Mouse (Mus musculus) neural tube, embryonic 14.5 days (tissue): ENCODE data around the gene Atg2b. TPM values are rescaled to one million over a fixed set of nuclear protein-coding genes. Genes with fewer than 3 reads are reported as not detected.

ENCODE experiments used
- ATAC-seq: fragments of 200-750 bp; cut with Nextera tagmentation; 2 replicates; pipeline ENCODE4 v1.8.0; 2017; ENCODE audit warnings: low read depth, mild to moderate bottlenecking, moderate TSS enrichment, moderate library complexity
- H3K27ac ChIP-seq: fragments of 300-500 bp; sonication (generic); 2 replicates; pipeline ENCODE4 v1.5.1; 2014; ENCODE audit warnings: low read depth, mild to moderate bottlenecking, control low read depth, low read length, moderate library complexity, mixed read lengths
- H3K27me3 ChIP-seq: fragments of 300-500 bp; sonication (generic); 2 replicates; pipeline ENCODE4 v1.6.1; 2014; ENCODE audit warnings: low read length; ENCODE audit not compliant: control insufficient read depth, insufficient read depth
- H3K36me3 ChIP-seq: fragments of 300-500 bp; sonication (generic); 2 replicates; pipeline ENCODE4 v1.6.1; 2014; ENCODE audit warnings: low read length, mixed read lengths; ENCODE audit not compliant: control insufficient read depth, insufficient read depth
- H3K4me1 ChIP-seq: fragments of 300-500 bp; sonication (generic); 2 replicates; pipeline ENCODE4 v1.6.1; 2014; ENCODE audit warnings: low read length; ENCODE audit not compliant: control insufficient read depth, insufficient read depth
- H3K4me2 ChIP-seq: fragments of 300-500 bp; sonication (generic); 2 replicates; pipeline ENCODE4 v1.6.1; 2014; ENCODE audit warnings: mild to moderate bottlenecking, low read depth, low read length, control low read depth
- H3K4me3 ChIP-seq: fragments of 300-500 bp; sonication (generic); 2 replicates; pipeline ENCODE4 v1.5.1; 2014; ENCODE audit warnings: low read depth, low read length, control low read depth, mixed read lengths
- H3K9ac ChIP-seq: fragments of 300-500 bp; sonication (generic); replicated peaks from 2 replicates; pipeline ENCODE4 v1.6.1; 2014; ENCODE audit warnings: low read depth, mild to moderate bottlenecking, control low read depth, low read length, mixed read lengths
- H3K9me3 ChIP-seq: fragments of 300-500 bp; sonication (generic); 2 replicates; pipeline ENCODE4 v1.6.1; 2016; ENCODE audit warnings: low read length; ENCODE audit not compliant: control insufficient read depth
- WGBS: fragments of 180-500 bp; shearing (Covaris S2); extraction: QIAGEN DNeasy Blood & Tissue Kit; methylation state at CpG from one replicate; pipeline ENCODE4 v1.1.7; 2014; 5-methylcytosine and 5-hydroxymethylcytosine counted together
- polyA plus RNA-seq: library from polyadenylated mRNA; unstranded; fragments of >200 nt; fragmentation: Nextera tagmentation; extraction: Ambion mirVana; gene quantifications from 2 replicates; pipeline ENCODE4 v1.2.1, GENCODE M21; 2014

Gene Atg2b
- polyA plus RNA-seq, 1 experiment from 2014 or later = 19.5 TPM

GRCm38 (mm10) chr12:105611045-105611444, 74.0 kb downstream of the Atg2b start:
- ATAC-seq = no peak
- Histone ChIP-seq H3K4me1 (no peaks in the 10 kb centered on the region), H3K4me3 (no peak overlapping the region), H3K9me3 (no peaks in the 10 kb centered on the region), H3K27me3 (no peaks in the 10 kb centered on the region), H3K27ac (no peak overlapping the region), H3K36me3 (peaks cover 4% of the 10 kb centered on the region; the same call in 1 of the 2 replicates), H3K4me2 (no peak overlapping the region), H3K9ac (no peak overlapping the region)
- 95% methylated on average over 2 of the region's 2 CpGs for WGBS

GRCm38 (mm10) chr12:105606881-105607280, 78.1 kb downstream of the Atg2b start:
- no peak for ATAC-seq
- Histone ChIP-seq H3K9ac (no peak overlapping the region), H3K27me3 (no peaks in the 10 kb centered on the region), H3K36me3 (no peaks in the 10 kb centered on the region), H3K9me3 (no peaks in the 10 kb centered on the region), H3K4me3 (no peak overlapping the region), H3K4me1 (no peaks in the 10 kb centered on the region), H3K4me2 (no peak overlapping the region), H3K27ac (no peak overlapping the region)
- 84% methylated on average over 4 of the region's 4 CpGs for WGBS

DNA sequence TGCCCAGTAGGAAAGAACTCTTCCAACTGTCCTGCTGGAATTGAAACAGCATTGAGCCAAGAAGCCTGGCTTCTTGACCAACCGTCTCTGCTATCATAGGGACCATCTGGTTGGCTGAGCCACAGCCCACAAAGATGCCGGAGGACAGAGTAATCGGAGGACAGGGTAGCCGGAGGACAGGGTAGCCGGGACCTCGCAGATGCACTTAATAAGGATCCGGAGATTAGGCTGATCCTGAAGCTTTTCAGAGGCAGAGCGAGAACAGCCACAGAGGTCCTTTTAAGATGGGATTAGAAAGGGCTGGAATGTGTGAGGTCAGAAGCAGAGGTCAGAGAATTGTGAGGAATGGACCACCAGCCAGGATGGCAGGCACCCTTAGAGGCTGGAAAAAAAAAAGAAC, 79.8 kb downstream of the Atg2b start:
- no peak for ATAC-seq
- no peak overlapping the region for H3K27ac ChIP-seq
- H3K9ac ChIP-seq = no peak overlapping the region
- H3K27me3 ChIP-seq = no peaks in the 10 kb centered on the region
- 53% methylated on average over 8 of the region's 8 CpGs for WGBS
- no peaks in the 10 kb centered on the region for H3K9me3 ChIP-seq
- H3K4me1 ChIP-seq = no peaks in the 10 kb centered on the region
- H3K36me3 ChIP-seq = no peaks in the 10 kb centered on the region
- no peak overlapping the region for H3K4me2 ChIP-seq
- H3K4me3 ChIP-seq = no peak overlapping the region

GRCm38 (mm10) chr12:105603904-105604303, 81.1 kb downstream of the Atg2b start:
- WGBS = 80% methylated on average over 11 of the region's 11 CpGs
- H3K27ac ChIP-seq = no peak overlapping the region
- H3K36me3 ChIP-seq = no peaks in the 10 kb centered on the region
- no peak overlapping the region for H3K4me2 ChIP-seq
- no peak overlapping the region for H3K9ac ChIP-seq
- H3K9me3 ChIP-seq = no peaks in the 10 kb centered on the region
- H3K4me1 ChIP-seq = no peaks in the 10 kb centered on the region
- H3K27me3 ChIP-seq = no peaks in the 10 kb centered on the region
- ATAC-seq = no peak
- H3K4me3 ChIP-seq = no peak overlapping the region

DNA sequence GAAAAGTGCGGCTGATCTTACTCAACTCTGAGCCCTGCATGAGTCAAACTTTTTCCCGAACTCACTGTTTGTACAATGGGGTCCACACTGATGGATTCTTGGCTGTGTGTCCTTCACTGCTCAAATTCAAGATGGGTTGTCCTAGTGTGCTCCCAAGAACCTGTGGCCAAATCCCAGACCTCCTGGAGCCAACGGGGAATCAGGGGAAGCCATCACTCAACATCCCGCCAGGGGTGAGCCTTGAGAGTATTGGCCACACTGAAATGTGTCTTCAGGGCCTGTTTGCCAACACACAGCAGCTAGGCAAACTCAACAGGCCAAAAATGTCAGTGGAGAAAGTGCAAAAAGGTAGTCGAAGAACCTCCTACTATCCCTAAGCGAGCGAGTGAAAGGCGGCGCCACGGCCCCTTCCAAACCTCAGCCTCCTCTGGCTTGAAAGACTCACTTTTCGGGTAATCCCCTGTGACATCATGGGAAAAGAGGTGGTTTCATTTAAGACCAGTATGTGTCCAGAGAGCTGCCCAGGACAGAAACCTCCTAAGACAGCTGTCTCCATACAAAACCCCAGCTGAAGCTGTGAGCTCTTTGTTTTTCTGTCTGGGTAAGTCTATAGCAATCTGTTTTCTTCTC, 82.3 kb downstream of the Atg2b start, which contains the start of gene Bdkrb1:
Bdkrb1 (plus strand) TSS at position 505 of the 630 bp plus-strand sequence.
- 88% methylated on average over 11 of the region's 11 CpGs for WGBS
- Histone ChIP-seq H3K36me3 (no peaks in the 10 kb centered on the region), H3K27me3 (no peaks in the 10 kb centered on the region), H3K9me3 (no peaks in the 10 kb centered on the region), H3K4me3 (no peak within 1 kb of the TSS), H3K9ac (no peak within 1 kb of the TSS), H3K27ac (no peak within 1 kb of the TSS), H3K4me1 (no peaks in the 10 kb centered on the region), H3K4me2 (no peak within 1 kb of the TSS)
- ATAC-seq = no peak

DNA sequence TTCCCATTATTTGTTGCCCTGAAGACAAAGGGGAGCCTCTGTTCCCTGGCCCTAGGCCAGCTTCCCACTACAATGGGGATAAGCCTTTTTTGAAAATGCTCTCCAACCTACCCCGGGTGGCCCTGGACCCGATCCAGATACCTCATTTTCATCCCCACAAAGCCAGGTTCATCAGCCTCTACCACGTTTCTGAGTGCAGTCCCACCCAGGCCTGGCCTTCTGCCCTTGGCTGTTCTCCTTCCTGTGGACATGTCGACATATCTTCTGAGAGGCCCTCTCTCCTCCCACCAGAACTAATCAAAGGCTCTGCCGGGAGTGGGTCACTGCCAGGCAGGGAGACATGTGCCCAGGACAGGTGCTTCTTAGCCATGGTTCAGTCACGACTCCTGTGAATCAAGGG, 83.4 kb downstream of the Atg2b start:
- 47% methylated on average over 6 of the region's 6 CpGs for WGBS
- Histone ChIP-seq H3K9me3 (no peaks in the 10 kb centered on the region), H3K36me3 (no peaks in the 10 kb centered on the region), H3K4me2 (no peak overlapping the region), H3K4me3 (no peak overlapping the region), H3K9ac (no peak overlapping the region), H3K27me3 (no peaks in the 10 kb centered on the region), H3K4me1 (no peaks in the 10 kb centered on the region), H3K27ac (no peak overlapping the region)
- ATAC-seq = no peak

DNA sequence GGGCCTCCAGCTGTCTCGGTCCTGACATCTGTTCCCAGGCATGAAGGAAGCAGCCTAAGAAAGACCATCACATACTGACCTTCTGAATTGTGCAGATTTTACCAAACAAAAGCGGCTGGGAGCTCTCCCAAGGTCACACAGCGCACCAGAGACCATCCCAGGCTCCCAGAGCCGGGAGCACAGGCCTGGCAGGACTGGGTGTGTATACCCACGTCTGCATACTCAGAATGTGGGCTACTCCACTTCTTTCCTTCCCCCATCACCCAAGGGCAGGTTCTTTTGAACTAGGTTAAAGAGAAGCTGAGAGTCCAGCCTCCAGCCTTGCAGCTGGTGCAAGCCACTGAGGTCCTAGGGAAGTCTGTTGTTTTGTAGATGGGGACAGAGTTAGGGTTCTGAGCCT, 85.9 kb downstream of the Atg2b start:
- H3K9ac ChIP-seq = no peak overlapping the region
- no peaks in the 10 kb centered on the region for H3K27me3 ChIP-seq
- H3K36me3 ChIP-seq = no peaks in the 10 kb centered on the region
- H3K9me3 ChIP-seq = no peaks in the 10 kb centered on the region
- H3K27ac ChIP-seq = no peak overlapping the region
- ATAC-seq = no peak
- no peaks in the 10 kb centered on the region for H3K4me1 ChIP-seq
- WGBS = 66% methylated on average over 5 of the region's 5 CpGs
- no peak overlapping the region for H3K4me3 ChIP-seq
- no peak overlapping the region for H3K4me2 ChIP-seq

- Histone ChIP-seq H3K9ac (no peak overlapping the region), H3K4me3 (no peak overlapping the region), H3K36me3 (no peaks in the 10 kb centered on the region), H3K4me1 (no peaks in the 10 kb centered on the region), H3K27me3 (no peaks in the 10 kb centered on the region), H3K27ac (no peak overlapping the region), H3K9me3 (no peaks in the 10 kb centered on the region), H3K4me2 (no peak overlapping the region)
- no peak for ATAC-seq
- WGBS = 82% methylated on average over 10 of the region's 10 CpGs
Measured at GRCm38 (mm10) chr12:105598503-105598902, 86.5 kb downstream of the Atg2b start.

GRCm38 (mm10) chr12:105597135-105597534, 87.9 kb downstream of the Atg2b start:
- H3K27ac ChIP-seq = no peak overlapping the region
- no peak overlapping the region for H3K9ac ChIP-seq
- no peaks in the 10 kb centered on the region for H3K27me3 ChIP-seq
- H3K9me3 ChIP-seq = no peaks in the 10 kb centered on the region
- H3K4me1 ChIP-seq = no peaks in the 10 kb centered on the region
- no peak overlapping the region for H3K4me2 ChIP-seq
- 83% methylated on average over 8 of the region's 8 CpGs for WGBS
- no peaks in the 10 kb centered on the region for H3K36me3 ChIP-seq
- no peak overlapping the region for H3K4me3 ChIP-seq
- ATAC-seq = no peak
